Mouse (Mus musculus) left cerebral cortex, adult 11 months (tissue): ENCODE data around the gene Sema4a.
"Not testable (repeated sequence)": the region's sequence is repeated elsewhere in the genome, so short reads cannot be mapped to it uniquely, and the experiment has no call there.

Experiments
- DNase-seq: peaks from one replicate; pipeline ENCODE4 v3.0.0; 2022; ENCODE audit warnings: low spot score

Sema4a gene

GRCm38 (mm10) chr3:88455588-88456264 is 5.3 kb downstream of the Sema4a start:
- DNase-seq: no peak

DNA sequence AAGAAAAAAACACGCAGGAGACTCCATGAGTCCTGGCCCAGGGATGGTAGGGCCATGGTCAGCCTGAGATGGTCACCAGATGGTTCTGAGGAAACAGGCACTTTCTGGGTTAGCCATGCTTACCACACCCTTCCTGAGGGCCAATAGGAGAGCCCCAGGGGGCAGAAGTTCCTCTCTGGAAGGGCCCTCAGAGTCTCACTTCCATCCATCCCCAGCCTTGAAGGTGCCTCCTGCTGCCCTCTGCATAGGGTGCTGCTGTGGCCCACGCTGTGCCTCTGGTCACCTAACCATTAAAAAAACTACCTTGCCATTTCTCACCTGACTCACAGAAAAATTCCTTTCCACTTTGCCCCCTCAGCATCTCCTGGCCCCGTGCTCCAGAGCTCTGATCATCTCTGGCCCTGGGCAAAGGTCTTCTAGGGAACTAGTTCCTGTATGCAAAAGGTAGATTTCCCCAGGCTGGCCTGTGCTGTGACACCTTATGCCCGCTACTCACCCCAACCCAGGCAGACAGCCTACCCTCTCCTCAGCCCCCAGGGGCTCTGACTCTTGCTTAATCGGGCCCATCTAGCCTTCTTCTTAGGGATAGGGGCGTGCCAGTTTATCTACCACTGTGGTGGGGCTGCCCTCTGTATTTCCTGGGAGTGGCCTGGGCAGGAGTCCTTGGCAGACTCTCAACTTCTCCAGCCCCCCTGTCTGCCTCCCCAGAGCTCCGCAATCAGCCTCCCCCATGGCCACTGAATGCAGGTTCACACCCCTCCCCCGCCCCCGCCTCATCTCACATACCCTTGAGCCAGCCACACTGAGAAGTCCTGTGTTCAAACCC is 6.0 kb downstream of the Sema4a start:
- DNase-seq: no peak

- no peak for DNase-seq
These were observed 7.0 kb downstream of the Sema4a start for GRCm38 (mm10) chr3:88453986-88454385.

GRCm38 (mm10) chr3:88453369-88453768 is 7.6 kb downstream of the Sema4a start:
- no peak for DNase-seq

DNA sequence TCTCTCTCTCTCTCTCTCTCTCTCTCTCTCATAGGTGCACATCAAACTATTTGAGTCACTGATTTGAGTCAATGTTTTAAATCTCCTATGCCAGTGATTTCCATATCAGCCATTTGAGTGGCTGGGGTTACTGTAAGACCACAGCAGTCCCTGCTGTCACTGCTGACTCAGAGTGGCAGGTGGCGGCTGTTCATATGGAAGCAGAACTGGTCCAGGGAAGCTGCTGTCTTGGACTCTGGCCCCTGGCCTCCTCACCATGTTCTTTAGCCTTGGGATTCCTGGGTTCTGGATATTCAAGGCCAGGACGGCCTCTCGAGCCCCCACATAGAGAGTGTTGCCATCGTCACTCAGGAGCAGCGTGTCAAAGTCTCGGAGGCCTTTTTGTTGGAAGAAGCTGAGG is 8.3 kb downstream of the Sema4a start:
- DNase-seq: no peak

- DNase-seq: no peak
These were observed 8.7 kb downstream of the Sema4a start for GRCm38 (mm10) chr3:88452246-88452645.

DNA sequence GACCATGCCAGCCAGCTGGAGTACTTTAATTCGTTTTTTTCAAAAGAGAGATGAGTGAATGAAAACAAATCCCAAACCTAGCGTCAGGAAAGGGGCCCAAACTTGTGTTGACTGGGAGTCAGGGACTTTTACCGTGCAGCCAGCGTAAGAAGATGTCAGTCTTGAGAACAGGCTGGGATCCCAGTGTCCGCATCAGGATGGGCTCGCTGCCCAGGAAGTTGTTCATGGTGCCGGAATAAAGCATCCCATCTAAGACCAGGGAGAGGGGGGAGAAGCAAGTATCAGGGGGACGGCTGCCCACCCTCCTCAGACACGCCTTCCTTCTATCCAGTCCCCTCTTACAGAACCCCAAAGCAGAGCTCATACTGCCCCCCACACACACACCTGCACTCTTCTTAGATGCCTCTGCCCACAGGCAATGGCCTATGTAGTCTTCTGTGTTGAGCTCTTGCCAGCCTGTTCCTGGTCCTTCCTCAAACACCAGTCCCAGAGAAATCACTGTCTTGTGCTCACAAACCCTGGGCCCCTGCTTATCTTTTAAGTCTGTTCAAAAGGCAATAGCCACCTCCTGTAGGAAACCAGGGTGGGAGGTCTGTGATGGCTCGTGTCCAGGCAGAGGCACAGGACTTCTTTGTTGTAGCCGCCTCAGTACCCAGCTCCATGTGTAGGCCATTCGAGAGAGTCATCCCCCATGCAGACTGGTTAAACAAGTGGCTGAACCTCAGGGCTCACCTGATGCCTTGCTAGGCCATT is 10.4 kb downstream of the Sema4a start:
- DNase-seq: no peak

GRCm38 (mm10) chr3:88449395-88450023 is 11.5 kb downstream of the Sema4a start:
- DNase-seq: no peak

DNA sequence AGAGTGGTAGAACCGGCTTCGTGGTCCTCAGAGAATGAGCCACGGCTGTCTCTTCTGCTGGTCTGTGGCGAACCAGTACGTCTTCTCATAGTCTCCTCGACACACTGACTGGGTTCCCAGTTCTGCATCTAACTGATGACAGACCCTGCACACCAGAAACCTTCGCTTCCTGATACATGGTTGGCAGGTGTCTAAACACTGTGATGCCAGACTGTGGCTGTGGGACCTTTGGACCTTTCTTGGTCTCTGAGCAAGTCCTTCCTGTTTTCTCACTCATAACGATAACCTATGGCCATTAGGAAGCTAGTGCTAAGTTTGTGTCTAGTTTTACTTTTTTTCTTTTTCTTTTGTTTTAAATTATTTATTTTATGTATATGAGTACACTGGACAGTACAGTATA is 12.5 kb downstream of the Sema4a start:
- DNase-seq: no peak

- no peak for DNase-seq
These were observed 13.3 kb downstream of the Sema4a start for GRCm38 (mm10) chr3:88447676-88448183.

DNA sequence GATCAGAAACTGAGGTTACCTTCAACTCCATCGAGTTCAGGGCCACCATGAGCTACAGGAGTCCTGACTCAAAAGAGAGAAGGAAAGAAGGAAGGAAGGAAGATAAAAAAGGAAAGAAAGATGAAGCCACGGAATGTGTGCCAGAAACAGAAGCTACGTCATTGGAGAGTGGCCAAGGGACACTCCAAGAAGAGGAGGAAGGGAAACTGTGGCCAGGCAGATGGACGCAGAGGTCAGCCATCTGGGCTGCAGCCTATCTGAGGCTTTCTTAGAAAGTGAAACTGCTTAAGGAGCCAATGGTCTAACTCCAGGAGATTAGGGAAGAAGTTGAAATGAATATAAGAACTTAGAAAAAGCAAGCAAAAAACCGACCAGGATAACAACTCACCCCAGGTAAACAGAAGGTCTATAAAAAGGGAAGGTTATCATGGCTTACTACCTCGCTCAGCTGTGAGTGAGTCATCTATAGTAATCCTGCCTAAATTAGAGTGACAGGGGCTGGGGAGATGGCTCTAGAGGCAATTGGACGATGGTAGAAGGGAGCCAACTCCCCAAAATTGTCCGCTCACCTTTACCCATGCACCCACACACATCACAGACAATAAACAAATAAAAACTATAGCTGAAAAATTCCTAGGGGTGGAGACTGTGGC is 14.4 kb downstream of the Sema4a start:
- DNase-seq: no peak

DNA sequence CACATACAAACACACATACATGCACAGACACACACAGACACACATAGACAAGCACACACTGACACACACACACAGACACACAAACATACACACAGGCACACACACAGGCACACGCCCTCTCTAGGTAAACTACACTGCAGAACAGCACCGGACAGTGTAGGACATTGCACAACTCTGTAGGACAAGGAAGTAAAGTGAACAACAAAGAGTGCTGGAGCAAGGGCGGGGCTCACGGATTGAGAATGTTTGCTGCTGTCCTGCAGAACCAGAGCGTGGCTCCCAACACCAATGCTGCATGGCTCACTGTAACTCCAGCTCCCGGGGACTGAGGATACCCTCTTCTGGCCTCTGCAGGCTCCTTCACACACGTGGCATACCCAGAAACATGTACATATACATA is 18.1 kb downstream of the Sema4a start:
- no peak for DNase-seq

GRCm38 (mm10) chr3:88442488-88442887 is 18.5 kb downstream of the Sema4a start:
- DNase-seq: no peak

DNA sequence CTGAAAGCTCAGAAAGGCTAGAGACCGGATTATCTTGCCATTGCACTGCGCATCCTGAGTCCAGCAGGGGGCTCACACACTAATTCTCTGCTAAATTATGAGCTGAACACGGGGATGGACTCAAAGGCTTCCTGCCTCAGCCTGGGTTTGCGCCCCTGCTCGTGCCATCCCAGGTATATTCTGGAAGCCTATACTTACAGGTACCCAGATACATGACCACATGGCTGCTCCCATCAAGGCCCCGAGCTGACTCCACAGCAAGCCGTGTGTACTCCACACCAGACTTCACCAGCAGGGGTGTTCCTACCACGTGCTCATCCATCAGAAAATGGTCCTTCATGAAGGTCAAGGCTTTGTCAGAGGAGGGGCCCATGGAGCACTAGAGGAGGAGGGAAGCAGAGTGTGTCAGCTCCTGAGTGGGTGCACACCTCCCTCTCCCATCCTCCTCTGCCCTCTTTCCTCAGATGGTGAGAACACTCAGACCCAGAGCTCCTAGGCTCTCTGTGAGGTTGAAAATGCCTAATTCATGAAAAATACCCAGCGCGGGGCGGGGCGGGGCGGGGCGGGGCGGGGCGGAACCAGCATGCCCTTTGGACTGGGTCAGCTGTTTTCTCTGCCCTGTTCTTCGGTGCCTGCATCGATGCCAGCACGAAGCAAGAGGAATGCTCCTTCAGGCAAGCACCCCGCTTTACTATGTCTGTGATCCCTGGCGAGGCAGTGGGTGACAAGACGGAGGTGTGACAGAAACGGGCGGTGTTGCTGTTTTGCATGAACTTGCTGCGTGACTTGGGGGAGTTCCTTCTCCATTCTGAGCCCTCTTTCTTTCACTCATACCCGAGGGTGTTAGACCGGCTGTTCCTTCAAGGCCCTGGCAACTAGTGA is 20.2 kb downstream of the Sema4a start:
- no peak for DNase-seq

GRCm38 (mm10) chr3:88439582-88439981 is 21.4 kb downstream of the Sema4a start:
- no peak for DNase-seq

GRCm38 (mm10) chr3:88437454-88437853 is 23.5 kb downstream of the Sema4a start:
- DNase-seq: no peak

DNA sequence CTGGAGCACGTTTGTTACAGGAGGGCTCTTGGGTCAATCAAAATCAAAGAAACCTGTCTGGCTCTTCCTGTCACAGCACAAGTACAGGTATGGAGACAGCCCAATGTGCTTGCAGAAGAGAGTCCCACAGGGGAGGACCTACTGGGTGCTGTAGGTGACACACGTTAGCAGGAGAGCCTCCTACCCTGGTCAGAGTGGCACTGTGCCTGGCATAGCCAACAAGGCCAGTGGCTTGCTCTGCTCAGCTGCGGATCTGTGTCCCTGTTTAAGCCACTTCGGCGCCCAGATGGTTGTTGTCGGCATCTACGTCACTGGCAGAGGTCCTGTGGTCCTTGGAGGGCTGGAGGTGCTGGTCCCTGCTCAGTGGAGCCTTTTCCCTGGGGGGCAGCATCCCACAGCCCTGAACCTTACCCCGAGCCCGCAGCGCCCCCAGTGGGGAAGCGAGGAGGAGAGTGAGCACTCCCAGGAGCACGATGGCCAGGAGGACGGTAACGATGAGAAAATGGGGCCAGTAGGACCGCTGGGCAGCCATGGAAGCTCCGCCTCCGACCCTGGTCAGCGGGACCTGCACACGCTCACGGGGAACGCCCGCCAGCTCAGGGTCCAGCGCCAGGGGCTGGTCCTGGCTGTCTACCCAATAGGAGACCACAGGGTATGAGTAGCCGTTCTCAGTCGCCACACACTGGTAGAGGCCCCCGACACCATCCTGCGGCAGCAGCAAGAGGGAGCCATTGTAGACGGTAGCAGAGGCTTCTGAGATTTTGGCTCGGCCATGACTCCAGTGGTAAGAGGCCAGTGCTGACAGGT is 24.4 kb downstream of the Sema4a start:
- no peak for DNase-seq

- peak; percentile 68 for DNase-seq
These were observed 25.5 kb downstream of the Sema4a start for GRCm38 (mm10) chr3:88435515-88435914.

DNA sequence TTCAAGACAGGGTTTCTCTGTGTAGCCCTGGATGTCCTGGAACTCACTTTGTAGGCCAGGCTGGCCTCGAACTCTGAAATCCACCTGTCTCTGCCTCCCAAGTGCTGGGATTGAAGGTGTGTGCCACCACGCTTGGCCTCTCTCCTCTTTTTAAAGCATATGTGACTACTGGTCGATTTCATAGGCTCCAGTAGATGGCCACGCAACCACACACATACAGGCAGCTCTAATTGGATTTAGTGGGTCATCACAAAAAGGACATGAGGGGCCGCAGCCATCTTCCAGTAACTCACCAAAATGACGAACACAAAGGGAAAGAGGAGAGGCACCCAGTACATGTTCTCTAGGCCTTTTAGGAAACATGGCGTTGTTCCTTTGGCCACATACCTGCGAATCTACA is 32.3 kb downstream of the Sema4a start:
- DNase-seq: not testable (repeated sequence)
